Mouse (Mus musculus): Measurements from ENCODE around the gene Nme2. TPM values are rescaled to one million over a fixed set of nuclear protein-coding genes. Genes with fewer than 3 reads are reported as not detected.

The Nme2 gene
- total and polyA plus RNA-seq, 2 experiments from 2014 or later, result 139 to 286 TPM

DNA sequence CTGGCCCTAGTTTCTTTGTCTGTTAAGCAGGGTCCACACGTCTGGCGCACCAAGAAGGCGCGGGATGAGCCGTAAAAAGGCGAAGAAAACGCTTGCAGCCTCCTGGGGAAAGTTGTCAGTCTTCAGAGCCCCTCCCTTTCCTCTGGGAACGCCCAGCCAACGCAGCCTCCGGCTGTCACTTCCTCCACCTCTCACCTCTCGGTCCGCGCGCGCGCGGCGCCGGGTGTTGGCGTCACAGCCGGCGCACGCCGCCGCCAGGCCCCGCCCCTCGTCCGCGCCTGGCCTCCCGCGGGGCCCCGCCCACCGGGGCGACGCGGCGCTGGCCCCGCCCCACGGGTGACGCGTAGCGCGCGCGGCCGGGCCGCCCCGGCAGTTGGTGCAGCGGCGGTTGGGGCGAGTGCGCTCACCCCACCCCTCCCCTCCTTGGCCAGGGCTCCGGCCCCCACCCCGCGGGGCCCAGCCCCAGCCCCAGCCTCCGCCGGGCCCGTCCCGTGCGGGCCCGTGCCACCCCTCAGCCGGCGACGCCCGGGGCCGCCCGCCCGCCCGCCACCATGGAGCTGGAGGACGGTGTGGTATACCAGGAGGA is 39.8 kb upstream of the Nme2 start, which contains the start of gene Spag9:
TSS of gene Spag9 (plus strand) at position 372 of the 586 bp plus-strand sequence.
- Histone ChIP-seq H3K4me2 (ENCODE audit: low read depth, low read length, poor library complexity, severe bottlenecking) (peak within 1 kb of the TSS; percentile 92), H3K27ac (ENCODE audit: low read depth, low read length) (peak within 1 kb of the TSS; percentile 94), H3K36me3 (ENCODE audit: insufficient read depth, low read length) (no peaks in the 10 kb centered on the region; the same call in 1 of the 2 replicates), H3K4me3 (ENCODE audit: low read depth, low read length) (peak within 1 kb of the TSS; percentile 96), H3K27me3 (ENCODE audit: insufficient read depth, low read length) (no peaks in the 10 kb centered on the region), H3K9me3 (ENCODE audit: low read length) (no peaks in the 10 kb centered on the region), H3K9ac (replicated peaks; ENCODE audit: low read length, poor library complexity, severe bottlenecking) (peak within 1 kb of the TSS; percentile 92), H3K4me1 (ENCODE audit: insufficient read depth, low read length) (peaks cover 22% of the 10 kb centered on the region)
- peak; percentile 92 for ATAC-seq (ENCODE audit: low FRiP score)
- no peak for TF ChIP-seq CTCF (IDR thresholded peaks at IDR 0.05)
- 0% methylated on average over 33 of the region's 70 CpGs for WGBS
- peak; percentile 97 for DNase-seq (ENCODE audit: low spot score)

DNA sequence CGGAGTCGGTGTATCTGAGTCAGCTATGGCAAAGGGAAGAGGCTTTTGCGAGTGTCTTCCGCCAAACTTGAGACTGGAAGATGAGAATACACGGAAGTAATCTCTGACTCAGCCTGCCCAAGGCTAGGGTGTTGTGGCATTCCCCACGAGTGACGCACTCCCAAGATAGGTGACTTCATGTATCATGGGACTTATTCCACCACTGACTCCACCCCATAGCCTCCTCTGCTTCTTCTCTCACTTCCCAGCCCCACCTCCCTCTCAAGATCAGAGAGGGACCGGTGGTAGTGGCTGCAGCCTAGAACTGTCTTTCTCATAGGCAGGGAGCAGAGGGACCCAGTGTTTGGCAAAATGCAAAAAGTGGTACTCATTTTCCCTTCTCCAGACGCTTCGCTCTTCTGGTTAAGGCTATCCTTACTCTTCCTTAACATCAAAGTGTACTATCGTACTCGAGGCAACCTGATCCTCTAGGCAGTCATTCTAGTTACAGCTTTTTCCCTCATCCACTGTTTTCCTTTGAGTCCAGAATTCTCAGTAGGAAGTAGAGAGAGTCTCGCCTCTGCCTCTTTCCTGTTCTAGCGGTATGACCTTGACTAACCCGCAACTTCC is 39.2 kb upstream of the Nme2 start:
- H3K27me3 ChIP-seq (ENCODE audit: insufficient read depth, low read length), result no peaks in the 10 kb centered on the region
- DNase-seq (ENCODE audit: low spot score) (peak; percentile 57), ATAC-seq (ENCODE audit: low FRiP score) (peak; percentile 36)
- H3K9me3 ChIP-seq (ENCODE audit: low read length), result no peaks in the 10 kb centered on the region
- peak overlapping the region; percentile 94 for H3K27ac ChIP-seq (ENCODE audit: low read depth, low read length)
- H3K4me2 ChIP-seq (ENCODE audit: low read depth, low read length, poor library complexity, severe bottlenecking), result peak overlapping the region; percentile 92
- no peaks in the 10 kb centered on the region; the same call in 1 of the 2 replicates for H3K36me3 ChIP-seq (ENCODE audit: insufficient read depth, low read length)
- peak overlapping the region; percentile 92 for H3K9ac ChIP-seq (replicated peaks; ENCODE audit: low read length, poor library complexity, severe bottlenecking)
- H3K4me1 ChIP-seq (ENCODE audit: insufficient read depth, low read length), result peaks cover 22% of the 10 kb centered on the region
- H3K4me3 ChIP-seq (ENCODE audit: low read depth, low read length), result peak overlapping the region; percentile 96
- no peak for TF ChIP-seq CTCF (IDR thresholded peaks at IDR 0.05)
- 7% methylated on average over 15 of the region's 15 CpGs for WGBS

DNA sequence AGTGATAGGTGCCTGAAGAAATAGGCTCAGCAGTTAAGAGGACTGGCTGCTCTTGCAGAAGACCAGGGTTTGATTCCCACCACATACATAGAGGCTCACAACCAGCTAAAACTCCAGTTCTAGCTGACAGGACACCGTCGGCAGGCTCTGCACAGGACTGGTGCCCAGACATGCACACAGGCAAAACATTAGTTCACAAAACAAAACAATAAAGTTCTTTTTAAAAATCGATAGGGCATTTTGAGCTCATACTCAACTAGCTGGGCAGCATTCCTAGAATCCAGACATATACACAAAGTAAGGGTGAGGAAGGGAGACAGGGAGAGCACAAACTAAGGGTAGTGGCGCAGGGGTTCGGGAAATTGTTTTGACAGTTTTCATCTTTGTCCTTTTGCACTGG is 38.5 kb upstream of the Nme2 start:
- Histone ChIP-seq H3K27ac (ENCODE audit: low read depth, low read length) (peak overlapping the region; percentile 94), H3K27me3 (ENCODE audit: insufficient read depth, low read length) (no peaks in the 10 kb centered on the region), H3K4me3 (ENCODE audit: low read depth, low read length) (peak overlapping the region; percentile 96; the same call in 1 of the 2 replicates), H3K36me3 (ENCODE audit: insufficient read depth, low read length) (no peaks in the 10 kb centered on the region; the same call in 1 of the 2 replicates), H3K4me1 (ENCODE audit: insufficient read depth, low read length) (peaks cover 22% of the 10 kb centered on the region), H3K4me2 (ENCODE audit: low read depth, low read length, poor library complexity, severe bottlenecking) (peak overlapping the region; percentile 92), H3K9ac (replicated peaks; ENCODE audit: low read length, poor library complexity, severe bottlenecking) (no peak overlapping the region; the same call in 1 of the 2 replicates), H3K9me3 (ENCODE audit: low read length) (no peaks in the 10 kb centered on the region)
- no peak for ATAC-seq (ENCODE audit: low FRiP score)
- no peak for DNase-seq (ENCODE audit: low spot score)
- 63% methylated on average over 5 of the region's 5 CpGs for WGBS
- TF ChIP-seq CTCF (IDR thresholded peaks at IDR 0.05), result no peak

DNA sequence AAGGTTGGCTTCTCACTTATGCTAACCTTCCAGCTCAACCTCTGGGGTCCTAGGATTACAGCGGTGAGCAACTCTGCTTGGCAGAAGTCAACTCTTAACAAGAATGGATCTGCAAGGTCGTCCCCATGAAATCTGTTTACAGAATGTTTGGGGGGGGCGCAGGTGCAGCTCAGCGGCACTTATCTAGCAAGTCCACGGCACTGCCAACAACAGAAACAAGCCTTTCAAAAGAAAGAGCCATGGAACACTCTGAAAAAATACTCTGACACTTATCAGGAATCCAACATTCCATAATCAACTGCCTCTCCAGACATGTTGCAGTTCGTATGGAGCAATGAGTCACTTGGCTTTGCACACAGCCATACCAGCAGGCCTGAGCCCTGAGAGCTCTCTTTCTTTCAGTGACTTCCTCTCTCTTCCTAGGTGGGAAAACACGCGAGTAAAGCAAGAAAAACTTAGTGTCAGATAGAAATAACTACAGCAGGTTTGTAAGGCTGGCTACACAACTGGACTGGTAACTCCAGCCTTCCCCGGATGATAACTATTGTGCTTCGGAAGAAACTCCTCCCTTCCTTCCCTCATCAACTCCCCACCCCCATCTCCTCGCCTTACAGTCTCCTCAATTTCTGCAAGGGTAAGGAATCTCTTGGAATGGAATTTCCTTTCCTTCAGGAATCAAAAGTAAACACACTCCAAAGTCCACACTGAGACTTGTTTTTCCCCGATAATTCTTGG is 32.4 kb upstream of the Nme2 start:
- no peak overlapping the region for H3K4me3 ChIP-seq (ENCODE audit: low read depth, low read length)
- no peak for DNase-seq (ENCODE audit: low spot score)
- no peak overlapping the region for H3K4me2 ChIP-seq (ENCODE audit: low read depth, low read length, poor library complexity, severe bottlenecking)
- ATAC-seq (ENCODE audit: low FRiP score), result no peak
- H3K9ac ChIP-seq (replicated peaks; ENCODE audit: low read length, poor library complexity, severe bottlenecking), result no peak overlapping the region
- TF ChIP-seq CTCF (IDR thresholded peaks at IDR 0.05), result no peak
- H3K27me3 ChIP-seq (ENCODE audit: insufficient read depth, low read length), result no peaks in the 10 kb centered on the region
- no peaks in the 10 kb centered on the region for H3K9me3 ChIP-seq (ENCODE audit: low read length)
- no peak overlapping the region for H3K27ac ChIP-seq (ENCODE audit: low read depth, low read length)
- no peaks in the 10 kb centered on the region for H3K4me1 ChIP-seq (ENCODE audit: insufficient read depth, low read length)
- no peaks in the 10 kb centered on the region for H3K36me3 ChIP-seq (ENCODE audit: insufficient read depth, low read length)
- WGBS, result 67% methylated on average over 12 of the region's 12 CpGs

DNA sequence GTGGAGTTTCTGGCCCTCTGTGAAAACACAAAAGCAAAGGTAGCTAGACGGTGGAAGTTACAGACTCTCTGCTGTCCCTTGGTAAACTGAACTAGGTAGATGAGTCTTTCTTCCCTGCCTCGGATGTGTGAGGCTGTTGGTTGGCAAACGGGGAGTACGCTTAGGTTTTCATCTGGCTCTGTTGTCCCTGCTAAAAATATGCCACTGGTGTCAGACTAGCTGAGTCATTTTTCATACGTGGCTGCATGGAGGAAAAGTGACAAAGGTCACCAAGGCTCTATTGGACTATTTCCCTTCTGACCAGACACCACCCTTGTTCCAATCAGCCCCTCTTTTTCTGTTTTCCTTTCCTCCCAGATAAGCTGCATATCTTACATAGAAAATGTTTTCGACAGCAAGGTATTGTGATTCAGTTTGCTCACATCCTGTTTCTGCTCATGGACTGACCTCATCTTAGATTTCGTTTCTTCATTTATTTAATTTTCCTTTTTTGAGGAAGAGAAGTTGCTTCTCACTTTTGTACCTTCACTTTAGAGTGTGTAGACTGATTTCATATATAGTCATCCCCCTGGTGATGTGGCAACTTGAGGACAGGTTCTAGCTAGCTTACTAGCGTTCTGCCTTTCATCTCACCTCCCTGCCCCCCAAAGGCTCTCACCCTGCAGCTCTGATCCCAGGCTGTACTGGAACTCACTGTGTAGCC is 31.7 kb upstream of the Nme2 start:
- 72% methylated on average over 8 of the region's 8 CpGs for WGBS
- Histone ChIP-seq H3K27me3 (ENCODE audit: insufficient read depth, low read length) (no peaks in the 10 kb centered on the region), H3K4me3 (ENCODE audit: low read depth, low read length) (no peak overlapping the region), H3K4me1 (ENCODE audit: insufficient read depth, low read length) (no peaks in the 10 kb centered on the region), H3K36me3 (ENCODE audit: insufficient read depth, low read length) (no peaks in the 10 kb centered on the region), H3K4me2 (ENCODE audit: low read depth, low read length, poor library complexity, severe bottlenecking) (no peak overlapping the region), H3K27ac (ENCODE audit: low read depth, low read length) (no peak overlapping the region), H3K9me3 (ENCODE audit: low read length) (no peaks in the 10 kb centered on the region), H3K9ac (replicated peaks; ENCODE audit: low read length, poor library complexity, severe bottlenecking) (no peak overlapping the region)
- no peak for DNase-seq (ENCODE audit: low spot score)
- ATAC-seq (ENCODE audit: low FRiP score), result no peak
- no peak for TF ChIP-seq CTCF (IDR thresholded peaks at IDR 0.05)
